Mouse (Mus musculus) intestine, embryonic 14.5 days (tissue): ENCODE results near the gene Mcts2. TPM values are rescaled to one million over a fixed set of nuclear protein-coding genes. Genes with fewer than 3 reads are reported as not detected.

Source experiments
- ATAC-seq: fragments of 200-750 bp; cut with Nextera tagmentation; replicated peaks from 2 replicates; pipeline ENCODE4 v1.8.0; 2017; ENCODE audit warnings: low read depth, moderate number of reproducible peaks, moderate TSS enrichment, moderate library complexity; ENCODE audit not compliant: low FRiP score, low TSS enrichment
- DNase-seq: peaks from one replicate; pipeline ENCODE4 v3.0.0-alpha.2; 2018; ENCODE audit warnings: low spot score
- H3K27ac ChIP-seq: fragments of 300-500 bp; sonication (generic); 2 replicates; pipeline ENCODE4 v1.5.1; 2014; ENCODE audit warnings: low read depth, mild to moderate bottlenecking, control low read depth
- H3K27me3 ChIP-seq: fragments of 300-500 bp; sonication (generic); replicated peaks from 2 replicates; pipeline ENCODE4 v1.6.1; 2014; ENCODE audit warnings: low read length, control low read depth; ENCODE audit not compliant: control insufficient read depth, insufficient read depth
- H3K36me3 ChIP-seq: fragments of 300-500 bp; sonication (generic); 2 replicates; pipeline ENCODE4 v1.6.1; 2014; ENCODE audit warnings: low read length, control low read depth; ENCODE audit not compliant: control insufficient read depth, insufficient read depth
- H3K4me1 ChIP-seq: fragments of 300-500 bp; sonication (generic); replicated peaks from 2 replicates; pipeline ENCODE4 v1.6.1; 2014; ENCODE audit warnings: low read length, control low read depth, mixed read lengths; ENCODE audit not compliant: control insufficient read depth, insufficient read depth
- H3K4me2 ChIP-seq: fragments of 300-500 bp; sonication (generic); 2 replicates; pipeline ENCODE4 v1.6.1; 2014; ENCODE audit warnings: low read length
- H3K4me3 ChIP-seq: fragments of 300-500 bp; sonication (generic); 2 replicates; pipeline ENCODE4 v1.5.1; 2014; ENCODE audit warnings: low read depth, low read length, control low read depth, mixed read lengths
- H3K9ac ChIP-seq: fragments of 300-500 bp; sonication (generic); 2 replicates; pipeline ENCODE4 v1.6.1; 2014; ENCODE audit warnings: mild to moderate bottlenecking, low read length
- H3K9me3 ChIP-seq: fragments of 300-500 bp; sonication (generic); 2 replicates; pipeline ENCODE4 v1.6.1; 2016; ENCODE audit warnings: low read length, control low read depth; ENCODE audit not compliant: control insufficient read depth
- WGBS: fragments of 180-500 bp; shearing (Covaris S2); extraction: QIAGEN DNeasy Blood & Tissue Kit; methylation state at CpG from one replicate; pipeline ENCODE4 v1.1.7; 2014; 5-methylcytosine and 5-hydroxymethylcytosine counted together
- polyA plus RNA-seq: library from polyadenylated mRNA; unstranded; fragments of >200 nt; fragmentation: Nextera tagmentation; extraction: Ambion mirVana; gene quantifications from 2 replicates; pipeline ENCODE4 v1.2.1, GENCODE M21; 2014

Gene Mcts2
- polyA plus RNA-seq, 1 experiment from 2014 or later = 32.8 TPM

DNA sequence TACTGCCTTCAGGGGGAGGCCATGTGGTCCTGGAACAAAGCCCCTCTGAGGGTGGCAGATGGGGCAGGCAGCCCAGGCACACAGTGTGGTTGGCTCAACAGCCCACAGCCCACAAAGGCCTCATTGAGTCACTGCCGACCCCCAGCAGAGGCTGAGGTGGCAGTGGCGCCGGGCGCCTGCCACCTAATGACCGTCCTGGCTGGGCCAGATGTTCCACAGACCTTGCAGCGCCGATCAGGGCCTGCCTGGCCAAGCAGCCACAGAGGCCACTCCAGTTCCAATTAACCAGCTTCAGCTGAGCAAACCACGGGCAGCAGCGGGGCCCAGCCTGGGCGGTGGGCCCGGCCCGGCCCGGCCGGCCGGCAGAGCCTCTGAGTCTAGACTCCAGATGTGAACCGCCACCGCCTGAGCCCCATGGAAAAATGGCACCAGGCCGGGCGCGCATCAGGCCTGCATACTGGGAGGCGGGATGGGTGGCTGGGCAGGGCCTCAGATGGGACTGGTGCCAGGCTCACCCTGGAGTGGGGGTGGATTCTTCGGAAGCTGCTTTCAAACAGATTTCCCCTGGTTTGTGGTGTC is 19.2 kb downstream of the Mcts2 start:
- Histone ChIP-seq H3K9ac (peak overlapping the region; percentile 20; the same call in 1 of the 2 replicates), H3K4me3 (no peak overlapping the region), H3K27me3 (no peaks in the 10 kb centered on the region), H3K4me1 (peaks cover 23% of the 10 kb centered on the region), H3K36me3 (peaks cover 49% of the 10 kb centered on the region), H3K9me3 (no peaks in the 10 kb centered on the region), H3K27ac (peak overlapping the region; percentile 69), H3K4me2 (no peak overlapping the region)
- ATAC-seq (no peak), DNase-seq (no peak)
- WGBS = 75% methylated on average over 22 of the region's 22 CpGs

DNA sequence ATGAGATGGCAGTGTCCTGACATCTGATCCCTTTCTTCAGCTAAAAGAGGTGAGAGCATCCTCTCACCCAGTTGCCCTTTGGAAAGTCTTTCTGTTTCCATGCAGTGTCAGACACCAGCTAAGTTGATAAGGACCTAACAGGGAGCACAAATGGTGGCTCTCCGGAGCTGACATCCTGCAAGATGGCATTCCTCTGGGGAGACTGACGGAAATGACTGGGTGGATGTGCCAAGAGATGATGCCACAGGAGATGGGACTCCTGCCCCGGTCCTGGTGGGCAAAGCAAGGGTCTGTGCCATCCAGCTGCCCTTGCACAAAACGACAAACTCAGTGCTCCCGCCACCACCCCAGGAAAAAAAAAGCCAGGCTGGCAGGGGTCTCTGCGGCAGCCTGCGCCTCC is 20.4 kb downstream of the Mcts2 start:
- Histone ChIP-seq H3K4me3 (peak overlapping the region; percentile 30), H3K9me3 (no peaks in the 10 kb centered on the region), H3K4me1 (peaks cover 23% of the 10 kb centered on the region), H3K9ac (peak overlapping the region; percentile 44), H3K27ac (peak overlapping the region; percentile 92), H3K27me3 (no peaks in the 10 kb centered on the region), H3K4me2 (peak overlapping the region; percentile 55), H3K36me3 (peaks cover 38% of the 10 kb centered on the region)
- DNase-seq (no peak), ATAC-seq (no peak)
- 21% methylated on average over 7 of the region's 7 CpGs for WGBS

DNA sequence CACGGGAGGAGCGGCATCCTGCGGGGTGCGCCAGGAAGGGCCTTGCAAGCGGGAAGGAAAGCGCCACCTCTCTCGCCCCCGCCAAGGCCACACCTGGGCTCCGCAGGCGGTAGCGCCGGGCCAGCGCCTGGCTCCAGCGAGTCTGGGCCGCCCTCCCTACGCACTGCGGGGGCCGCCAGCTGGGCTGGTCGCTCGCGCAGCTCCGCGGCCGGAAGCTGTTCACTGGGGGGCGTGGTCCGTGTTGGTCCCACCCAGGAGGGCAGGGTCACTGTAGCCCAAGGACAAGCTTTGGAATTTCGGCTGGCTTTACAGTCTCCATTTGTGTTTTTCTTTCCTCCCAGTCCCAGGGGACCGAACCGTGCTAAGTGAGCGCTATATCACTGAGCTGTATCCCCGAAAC is 20.8 kb downstream of the Mcts2 start:
- WGBS = 7% methylated on average over 28 of the region's 31 CpGs
- Histone ChIP-seq H3K27ac (peak overlapping the region; percentile 92), H3K36me3 (peaks cover 34% of the 10 kb centered on the region), H3K9ac (peak overlapping the region; percentile 44), H3K4me1 (peaks cover 23% of the 10 kb centered on the region), H3K4me3 (peak overlapping the region; percentile 30), H3K4me2 (peak overlapping the region; percentile 55), H3K9me3 (no peaks in the 10 kb centered on the region), H3K27me3 (no peaks in the 10 kb centered on the region)
- peak; percentile 93 for ATAC-seq
- DNase-seq = peak; percentile 92

DNA sequence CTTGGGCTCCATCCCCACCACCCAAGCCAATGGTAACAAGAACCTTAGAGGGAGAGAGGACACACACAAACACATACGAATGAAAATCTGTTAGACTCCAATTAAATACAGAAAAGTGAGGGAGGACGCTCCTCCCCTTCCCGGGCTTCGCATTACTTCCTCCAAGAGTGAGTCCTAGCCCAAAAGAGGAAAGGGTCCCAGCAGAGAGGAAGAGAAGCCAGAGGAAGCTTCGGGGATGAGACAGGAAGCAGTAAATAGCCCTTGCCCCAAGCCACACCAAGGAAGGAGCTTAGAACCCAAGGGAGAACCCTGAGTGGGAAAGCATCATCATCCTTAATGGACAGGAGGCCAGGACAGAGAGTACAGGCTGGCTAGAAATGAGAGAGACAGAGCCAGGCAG is 22.2 kb downstream of the Mcts2 start:
- DNase-seq (no peak), ATAC-seq (no peak)
- Histone ChIP-seq H3K9ac (no peak overlapping the region), H3K27me3 (no peaks in the 10 kb centered on the region), H3K4me1 (peaks cover 23% of the 10 kb centered on the region), H3K27ac (no peak overlapping the region), H3K9me3 (no peaks in the 10 kb centered on the region), H3K36me3 (peaks cover 20% of the 10 kb centered on the region), H3K4me3 (no peak overlapping the region), H3K4me2 (no peak overlapping the region)
- 92% methylated on average over 5 of the region's 5 CpGs for WGBS

DNA sequence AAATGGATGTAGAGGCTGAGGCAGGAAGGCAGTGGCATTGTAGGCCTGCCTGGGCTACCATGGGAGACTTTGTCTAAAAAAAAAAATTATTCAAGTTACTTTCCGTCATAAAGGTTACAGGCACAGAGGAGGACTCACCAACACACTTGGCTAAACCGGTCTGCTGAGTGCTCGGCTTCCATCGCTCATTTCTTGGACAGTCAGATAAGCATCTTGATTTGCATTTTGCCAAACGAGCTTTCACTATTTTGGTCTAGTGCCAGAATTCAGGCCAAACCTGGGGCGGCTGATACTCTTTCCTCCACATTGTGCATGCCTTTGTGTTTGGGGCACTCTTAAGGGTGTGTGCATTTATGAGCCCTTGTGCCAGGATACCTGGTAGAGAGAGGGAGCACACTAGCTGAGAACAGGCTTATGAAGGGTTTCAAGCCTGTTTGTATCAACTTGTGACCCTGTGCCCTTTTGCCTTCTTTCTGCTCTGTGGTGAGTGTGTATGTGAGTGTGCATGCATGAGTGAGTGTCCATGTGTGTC is 29.5 kb downstream of the Mcts2 start:
- 72% methylated on average over 6 of the region's 6 CpGs for WGBS
- DNase-seq = no peak
- Histone ChIP-seq H3K27ac (no peak overlapping the region), H3K9ac (no peak overlapping the region), H3K9me3 (no peaks in the 10 kb centered on the region), H3K4me3 (no peak overlapping the region), H3K4me1 (0 out of 2 replicates have a peak, but pooled peaks cover 8% of the 10 kb centered on the region), H3K27me3 (no peaks in the 10 kb centered on the region), H3K36me3 (no peaks in the 10 kb centered on the region), H3K4me2 (no peak overlapping the region)
- ATAC-seq = no peak

DNA sequence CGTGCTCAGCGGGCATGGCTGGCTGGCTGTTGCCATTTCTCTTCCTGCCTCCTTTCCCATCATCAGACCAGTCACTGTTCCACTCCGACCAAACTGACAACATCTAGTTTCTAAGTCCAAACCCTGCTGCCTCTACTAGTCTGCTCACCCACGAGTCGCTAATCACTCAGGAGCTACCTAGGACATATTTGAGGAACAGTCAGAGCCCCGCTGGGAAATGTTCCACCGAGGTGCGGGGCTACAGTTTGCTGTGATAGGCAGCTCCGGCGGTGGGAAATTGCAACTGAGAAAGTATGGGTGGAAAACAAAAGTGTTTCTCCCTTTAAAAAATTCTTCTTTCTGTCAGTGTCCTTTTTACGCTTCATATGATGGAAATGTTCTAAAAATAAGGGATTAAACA is 30.8 kb downstream of the Mcts2 start:
- H3K27me3 ChIP-seq = no peaks in the 10 kb centered on the region
- H3K4me1 ChIP-seq = 0 out of 2 replicates have a peak, but pooled peaks cover 8% of the 10 kb centered on the region
- no peaks in the 10 kb centered on the region for H3K9me3 ChIP-seq
- WGBS = 63% methylated on average over 11 of the region's 11 CpGs
- H3K27ac ChIP-seq = no peak overlapping the region
- no peak overlapping the region for H3K9ac ChIP-seq
- H3K4me2 ChIP-seq = no peak overlapping the region
- ATAC-seq (no peak), DNase-seq (no peak)
- no peak overlapping the region for H3K4me3 ChIP-seq
- H3K36me3 ChIP-seq = no peaks in the 10 kb centered on the region

DNA sequence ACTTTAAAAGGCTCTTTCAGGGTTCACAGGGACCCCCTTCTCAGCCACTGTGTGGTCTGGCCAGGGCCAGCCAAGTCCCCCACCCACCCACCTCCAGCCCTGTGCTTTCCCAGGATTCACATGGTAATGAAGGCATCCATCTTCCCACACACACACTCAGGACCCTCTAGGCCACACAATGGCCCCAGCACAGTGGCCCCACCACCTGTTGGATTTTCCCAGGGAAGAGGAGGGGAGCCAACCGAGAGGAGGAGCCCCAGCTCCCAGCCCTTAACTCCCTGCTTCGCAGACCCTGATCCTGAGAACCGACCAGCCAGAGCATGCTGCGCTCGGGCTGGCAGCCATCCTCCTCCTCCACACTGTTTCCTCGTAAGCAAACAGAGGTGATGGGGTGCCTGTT is 31.2 kb downstream of the Mcts2 start:
- Histone ChIP-seq H3K4me3 (no peak overlapping the region), H3K36me3 (no peaks in the 10 kb centered on the region), H3K9ac (no peak overlapping the region), H3K27ac (no peak overlapping the region), H3K4me1 (0 out of 2 replicates have a peak, but pooled peaks cover 8% of the 10 kb centered on the region), H3K4me2 (no peak overlapping the region), H3K9me3 (no peaks in the 10 kb centered on the region), H3K27me3 (no peaks in the 10 kb centered on the region)
- DNase-seq = no peak
- ATAC-seq = no peak; the same call in 1 of the 2 replicates
- 36% methylated on average over 6 of the region's 6 CpGs for WGBS

DNA sequence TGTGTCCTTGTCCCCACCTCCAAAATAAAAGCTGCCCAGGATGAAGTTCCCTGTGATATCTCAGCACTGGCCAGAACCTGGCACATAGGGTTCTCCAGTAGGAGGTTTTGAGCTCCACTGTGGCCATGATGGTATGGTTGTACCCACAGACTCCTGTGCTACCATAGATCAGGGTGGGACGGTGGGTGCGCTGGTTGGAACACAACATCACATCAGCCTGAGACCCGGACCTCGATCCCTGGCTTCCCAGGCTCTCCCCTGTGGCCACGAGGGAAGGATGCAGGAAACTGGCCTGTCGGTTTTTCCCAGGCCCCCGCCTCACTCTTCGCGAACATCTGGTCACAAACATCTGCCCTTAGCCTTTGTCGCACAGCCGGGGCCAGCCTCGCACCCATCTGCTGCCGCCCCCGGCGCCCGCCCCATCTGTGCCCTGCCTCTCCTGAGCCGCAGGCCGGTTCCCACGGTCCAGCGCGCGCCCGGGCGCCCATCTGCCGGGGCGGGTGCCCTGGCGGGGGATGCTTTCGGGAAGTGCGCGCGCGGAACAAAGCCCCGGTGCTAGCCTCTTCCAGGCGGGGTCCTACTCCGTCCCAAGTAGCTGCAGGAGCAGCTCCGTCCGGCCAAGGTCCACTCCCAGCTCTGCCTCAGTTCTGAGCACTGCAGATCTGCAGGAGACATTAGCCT is 37.0 kb downstream of the Mcts2 start:
- H3K4me2 ChIP-seq = peak overlapping the region; percentile 73
- peak overlapping the region; percentile 33 for H3K4me3 ChIP-seq
- no peaks in the 10 kb centered on the region for H3K36me3 ChIP-seq
- WGBS = 3% methylated on average over 37 of the region's 37 CpGs
- DNase-seq (peak; percentile 65), ATAC-seq (peak; percentile 49)
- no peaks in the 10 kb centered on the region for H3K27me3 ChIP-seq
- H3K9me3 ChIP-seq = no peaks in the 10 kb centered on the region
- peak overlapping the region; percentile 58 for H3K9ac ChIP-seq
- peaks cover 17% of the 10 kb centered on the region for H3K4me1 ChIP-seq
- no peak overlapping the region for H3K27ac ChIP-seq
